Mouse (Mus musculus): ENCODE results near the gene Polg2. TPM values are rescaled to one million over a fixed set of nuclear protein-coding genes. Genes with fewer than 3 reads are reported as not detected.

Gene Polg2
- polyA plus RNA-seq, 1 experiment from 2014 or later = 12.6 TPM

- Histone ChIP-seq H3K4me2 (ENCODE audit: low read depth, low read length) (no peak overlapping the region), H3K4me1 (ENCODE audit: control insufficient read depth, insufficient read depth, low read length) (peaks cover 6% of the 10 kb centered on the region; the same call in 1 of the 2 replicates), H3K4me3 (ENCODE audit: low read length) (no peak overlapping the region), H3K9ac (ENCODE audit: low read depth, low read length) (no peak overlapping the region), H3K36me3 (ENCODE audit: control insufficient read depth, insufficient read depth, low read length) (peaks cover 12% of the 10 kb centered on the region), H3K27me3 (replicated peaks; ENCODE audit: control insufficient read depth, insufficient read depth, low read length) (no peaks in the 10 kb centered on the region), H3K27ac (ENCODE audit: low read length) (no peak overlapping the region), H3K9me3 (ENCODE audit: control insufficient read depth, low read length) (no peaks in the 10 kb centered on the region)
- 87% methylated on average over 9 of the region's 9 CpGs for WGBS
- no peak for ATAC-seq
These were observed 40.3 kb upstream of the Polg2 start for GRCm38 (mm10) chr11:106819595-106819994.

- H3K27me3 ChIP-seq (replicated peaks; ENCODE audit: control insufficient read depth, insufficient read depth, low read length) = no peaks in the 10 kb centered on the region
- ATAC-seq = no peak
- H3K4me2 ChIP-seq (ENCODE audit: low read depth, low read length) = no peak overlapping the region
- WGBS = 48% methylated on average over 9 of the region's 9 CpGs
- peaks cover 12% of the 10 kb centered on the region for H3K36me3 ChIP-seq (ENCODE audit: control insufficient read depth, insufficient read depth, low read length)
- H3K4me1 ChIP-seq (ENCODE audit: control insufficient read depth, insufficient read depth, low read length) = peaks cover 6% of the 10 kb centered on the region; the same call in 1 of the 2 replicates
- no peak overlapping the region for H3K9ac ChIP-seq (ENCODE audit: low read depth, low read length)
- no peaks in the 10 kb centered on the region for H3K9me3 ChIP-seq (ENCODE audit: control insufficient read depth, low read length)
- no peak overlapping the region for H3K4me3 ChIP-seq (ENCODE audit: low read length)
- H3K27ac ChIP-seq (ENCODE audit: low read length) = peak overlapping the region; percentile 28; the same call in 1 of the 2 replicates
These were observed 39.0 kb upstream of the Polg2 start for GRCm38 (mm10) chr11:106818341-106818740.

GRCm38 (mm10) chr11:106817808-106818207, 38.5 kb upstream of the Polg2 start:
- ATAC-seq = no peak
- no peaks in the 10 kb centered on the region for H3K27me3 ChIP-seq (replicated peaks; ENCODE audit: control insufficient read depth, insufficient read depth, low read length)

GRCm38 (mm10) chr11:106817156-106817555, 37.8 kb upstream of the Polg2 start:
- WGBS = 89% methylated on average over 3 of the region's 3 CpGs
- Histone ChIP-seq H3K9me3 (ENCODE audit: control insufficient read depth, low read length) (no peaks in the 10 kb centered on the region), H3K4me1 (ENCODE audit: control insufficient read depth, insufficient read depth, low read length) (peaks cover 6% of the 10 kb centered on the region; the same call in 1 of the 2 replicates), H3K4me2 (ENCODE audit: low read depth, low read length) (no peak overlapping the region), H3K27ac (ENCODE audit: low read length) (no peak overlapping the region), H3K9ac (ENCODE audit: low read depth, low read length) (no peak overlapping the region), H3K4me3 (ENCODE audit: low read length) (no peak overlapping the region), H3K27me3 (replicated peaks; ENCODE audit: control insufficient read depth, insufficient read depth, low read length) (no peaks in the 10 kb centered on the region), H3K36me3 (ENCODE audit: control insufficient read depth, insufficient read depth, low read length) (peaks cover 8% of the 10 kb centered on the region)
- no peak for ATAC-seq

More at GRCm38 (mm10) chr11:106817808-106818207, 38.5 kb upstream of the Polg2 start:
- Histone ChIP-seq H3K9ac (ENCODE audit: low read depth, low read length) (no peak overlapping the region), H3K4me1 (ENCODE audit: control insufficient read depth, insufficient read depth, low read length) (peaks cover 6% of the 10 kb centered on the region; the same call in 1 of the 2 replicates), H3K4me2 (ENCODE audit: low read depth, low read length) (no peak overlapping the region), H3K27ac (ENCODE audit: low read length) (no peak overlapping the region), H3K4me3 (ENCODE audit: low read length) (no peak overlapping the region), H3K36me3 (ENCODE audit: control insufficient read depth, insufficient read depth, low read length) (peaks cover 8% of the 10 kb centered on the region), H3K9me3 (ENCODE audit: control insufficient read depth, low read length) (no peaks in the 10 kb centered on the region)
- WGBS = 80% methylated on average over 6 of the region's 6 CpGs

GRCm38 (mm10) chr11:106816316-106816715, 37.0 kb upstream of the Polg2 start:
- 79% methylated on average over 7 of the region's 7 CpGs for WGBS
- Histone ChIP-seq H3K9me3 (ENCODE audit: control insufficient read depth, low read length) (no peaks in the 10 kb centered on the region), H3K4me1 (ENCODE audit: control insufficient read depth, insufficient read depth, low read length) (peaks cover 6% of the 10 kb centered on the region; the same call in 1 of the 2 replicates), H3K27me3 (replicated peaks; ENCODE audit: control insufficient read depth, insufficient read depth, low read length) (no peaks in the 10 kb centered on the region), H3K27ac (ENCODE audit: low read length) (no peak overlapping the region), H3K4me3 (ENCODE audit: low read length) (no peak overlapping the region), H3K9ac (ENCODE audit: low read depth, low read length) (no peak overlapping the region), H3K4me2 (ENCODE audit: low read depth, low read length) (no peak overlapping the region), H3K36me3 (ENCODE audit: control insufficient read depth, insufficient read depth, low read length) (peaks cover 8% of the 10 kb centered on the region)
- no peak for ATAC-seq

- Histone ChIP-seq H3K36me3 (ENCODE audit: control insufficient read depth, insufficient read depth, low read length) (peaks cover 8% of the 10 kb centered on the region), H3K4me3 (ENCODE audit: low read length) (no peak overlapping the region), H3K9me3 (ENCODE audit: control insufficient read depth, low read length) (no peaks in the 10 kb centered on the region), H3K27me3 (replicated peaks; ENCODE audit: control insufficient read depth, insufficient read depth, low read length) (no peaks in the 10 kb centered on the region), H3K4me1 (ENCODE audit: control insufficient read depth, insufficient read depth, low read length) (0 out of 2 replicates have a peak, but pooled peaks cover 3% of the 10 kb centered on the region), H3K4me2 (ENCODE audit: low read depth, low read length) (no peak overlapping the region), H3K27ac (ENCODE audit: low read length) (no peak overlapping the region), H3K9ac (ENCODE audit: low read depth, low read length) (no peak overlapping the region)
- 79% methylated on average over 2 of the region's 2 CpGs for WGBS
- no peak for ATAC-seq
These were observed 36.4 kb upstream of the Polg2 start for GRCm38 (mm10) chr11:106815761-106816160.

- Histone ChIP-seq H3K9ac (ENCODE audit: low read depth, low read length) (no peak overlapping the region), H3K4me2 (ENCODE audit: low read depth, low read length) (no peak overlapping the region), H3K27me3 (replicated peaks; ENCODE audit: control insufficient read depth, insufficient read depth, low read length) (no peaks in the 10 kb centered on the region), H3K27ac (ENCODE audit: low read length) (no peak overlapping the region), H3K9me3 (ENCODE audit: control insufficient read depth, low read length) (no peaks in the 10 kb centered on the region), H3K4me3 (ENCODE audit: low read length) (no peak overlapping the region), H3K36me3 (ENCODE audit: control insufficient read depth, insufficient read depth, low read length) (peaks cover 8% of the 10 kb centered on the region), H3K4me1 (ENCODE audit: control insufficient read depth, insufficient read depth, low read length) (0 out of 2 replicates have a peak, but pooled peaks cover 3% of the 10 kb centered on the region)
- WGBS = 96% methylated on average over 2 of the region's 2 CpGs
- ATAC-seq = no peak
These were observed 36.0 kb upstream of the Polg2 start for GRCm38 (mm10) chr11:106815331-106815730.

GRCm38 (mm10) chr11:106814601-106815320, 35.4 kb upstream of the Polg2 start:
- Histone ChIP-seq H3K27ac (ENCODE audit: low read length) (no peak overlapping the region; the same call in 1 of the 2 replicates), H3K36me3 (ENCODE audit: control insufficient read depth, insufficient read depth, low read length) (peaks cover 8% of the 10 kb centered on the region)

GRCm38 (mm10) chr11:106812410-106813136, 33.2 kb upstream of the Polg2 start:
- peak overlapping the region; percentile 75 for H3K27ac ChIP-seq (ENCODE audit: low read length)
- no peak overlapping the region for H3K4me3 ChIP-seq (ENCODE audit: low read length)

More at GRCm38 (mm10) chr11:106814601-106815320, 35.4 kb upstream of the Polg2 start:
- WGBS = 71% methylated on average over 14 of the region's 14 CpGs
- H3K4me1 ChIP-seq (ENCODE audit: control insufficient read depth, insufficient read depth, low read length) = 0 out of 2 replicates have a peak, but pooled peaks cover 3% of the 10 kb centered on the region
- H3K9ac ChIP-seq (ENCODE audit: low read depth, low read length) = no peak overlapping the region
- H3K27me3 ChIP-seq (replicated peaks; ENCODE audit: control insufficient read depth, insufficient read depth, low read length) = no peaks in the 10 kb centered on the region
- no peak overlapping the region for H3K4me2 ChIP-seq (ENCODE audit: low read depth, low read length)
- no peaks in the 10 kb centered on the region for H3K9me3 ChIP-seq (ENCODE audit: control insufficient read depth, low read length)
- no peak for ATAC-seq
- no peak overlapping the region for H3K4me3 ChIP-seq (ENCODE audit: low read length)

More at GRCm38 (mm10) chr11:106812410-106813136, 33.2 kb upstream of the Polg2 start:
- Histone ChIP-seq H3K36me3 (ENCODE audit: control insufficient read depth, insufficient read depth, low read length) (peaks cover 8% of the 10 kb centered on the region), H3K9ac (ENCODE audit: low read depth, low read length) (no peak overlapping the region), H3K4me2 (ENCODE audit: low read depth, low read length) (no peak overlapping the region), H3K4me1 (ENCODE audit: control insufficient read depth, insufficient read depth, low read length) (no peaks in the 10 kb centered on the region), H3K27me3 (replicated peaks; ENCODE audit: control insufficient read depth, insufficient read depth, low read length) (no peaks in the 10 kb centered on the region), H3K9me3 (ENCODE audit: control insufficient read depth, low read length) (no peaks in the 10 kb centered on the region)
- 73% methylated on average over 7 of the region's 7 CpGs for WGBS
- peak; percentile 89 for ATAC-seq

Measured in intestine, embryonic 16.5 days (tissue).